ENCODE assay signal across 10 mouse cellular contexts in the genomic region with DNA sequence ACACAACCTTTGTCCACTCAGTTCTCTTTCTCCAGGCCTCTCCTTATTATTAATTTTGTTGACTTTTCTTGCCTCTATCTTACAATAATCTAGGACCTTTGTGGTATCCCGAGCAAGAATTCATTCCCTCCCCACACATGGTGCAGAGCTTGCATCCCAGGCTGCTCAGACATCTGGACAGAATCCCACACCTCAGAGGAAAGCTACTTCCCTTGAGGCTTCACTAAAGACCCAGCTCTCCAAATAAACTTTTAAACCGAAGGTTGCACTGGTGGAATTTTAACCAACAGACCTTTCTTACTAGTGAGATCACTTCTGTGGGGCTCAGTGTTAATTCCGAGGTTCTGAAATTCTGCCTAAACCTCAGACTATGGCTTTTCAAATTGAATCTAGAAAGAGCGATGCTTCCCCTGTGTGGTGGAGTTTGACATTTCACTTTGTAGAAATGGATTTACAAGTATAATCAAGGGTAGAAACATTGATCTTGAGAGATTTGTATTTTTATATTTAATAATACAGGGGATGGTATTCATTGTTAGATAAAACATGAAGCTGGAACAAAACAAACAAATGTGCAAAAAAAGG.
DNase-seq lines count a peak whose midpoint lies in the region; ATAC-seq and TF ChIP-seq lines count a peak whose summit lies in the region.
"Had no signal": no experiment of that assay in that cellular context is flagged by ENCODE, and none has a peak within 500 bp of the region (broad histone marks: within the 10 kb centered on the region; RNA-seq: fewer than 3 reads in every experiment).

No protein-coding gene starts in this region.

- ATAC-seq in forebrain, embryonic 14.5 days = 0 out of 2 replicates have a peak, but pooled peaks have one; percentile 40
- no peak for ATAC-seq in forebrain, embryonic 12.5 days (ENCODE audit: low FRiP score)
- peak; percentile 71 for ATAC-seq in hindbrain, postnatal 0 days

- H3K4me1 ChIP-seq in forebrain, embryonic 14.5 days (ENCODE audit: control insufficient read depth, insufficient read depth, low read length) = no peaks in the 10 kb centered on the region
- H3K4me1 ChIP-seq in forebrain, embryonic 12.5 days = no peaks in the 10 kb centered on the region
- H3K4me1 ChIP-seq in hindbrain, postnatal 0 days (ENCODE audit: insufficient read depth, low read length) = no peaks in the 10 kb centered on the region

- no peak overlapping the region for H3K27ac ChIP-seq in forebrain, embryonic 14.5 days (ENCODE audit: low read depth, low read length)
- H3K27ac ChIP-seq in forebrain, embryonic 12.5 days = no peak overlapping the region
- no peak overlapping the region for H3K27ac ChIP-seq in hindbrain, postnatal 0 days

- H3K4me2 ChIP-seq in forebrain, embryonic 14.5 days (ENCODE audit: low read length) = no peak overlapping the region
- no peak overlapping the region for H3K4me2 ChIP-seq in forebrain, embryonic 12.5 days
- H3K4me2 ChIP-seq in hindbrain, postnatal 0 days (ENCODE audit: low read depth, low read length) = no peak overlapping the region

- no peaks in the 10 kb centered on the region for H3K36me3 ChIP-seq in forebrain, embryonic 14.5 days (ENCODE audit: control insufficient read depth, insufficient read depth, low read length)
- no peaks in the 10 kb centered on the region for H3K36me3 ChIP-seq in forebrain, embryonic 12.5 days (replicated peaks)
- H3K36me3 ChIP-seq in hindbrain, postnatal 0 days (ENCODE audit: insufficient read depth, low read length) = no peaks in the 10 kb centered on the region
- H3K36me3 ChIP-seq: G1E had no signal

- intact Hi-C loops in left cerebral cortex, postnatal 14 days (cut with DNase I) = loop anchor here (1.0 to 2.0 kb wide), 2 partner anchors 578 to 743 kb away; no protein-coding TSS in a partner anchor
- intact Hi-C loops in gastrocnemius, postnatal 14 days (cut with DNase I; ENCODE audit: low total_unique reads) = no loop called here

- no peak overlapping the region for H3K9ac ChIP-seq in forebrain, embryonic 14.5 days (ENCODE audit: low read length)
- no peak overlapping the region for H3K9ac ChIP-seq in forebrain, embryonic 12.5 days
- H3K9ac ChIP-seq in hindbrain, postnatal 0 days (replicated peaks; ENCODE audit: low read length) = no peak overlapping the region

- WGBS in forebrain, embryonic 14.5 days = 71% methylated on average over 4 of the region's 4 CpGs
- 79% methylated on average over 4 of the region's 4 CpGs for WGBS in forebrain, embryonic 12.5 days
- 64% methylated on average over 4 of the region's 4 CpGs for WGBS in hindbrain, postnatal 0 days

- DNase-seq in forebrain, embryonic 14.5 days (ENCODE audit: low spot score) = peak; percentile 36
- peak; percentile 61 to 67 for DNase-seq in left cerebral cortex, postnatal 14 days (ENCODE audit: low spot score in 2 of 2)
- no peak for DNase-seq in left cerebral cortex, adult 11 months (ENCODE audit: low spot score)
- peak; percentile 70 for DNase-seq in NIH3T3 (ENCODE audit: low read depth)
- DNase-seq in hindbrain, postnatal 0 days (ENCODE audit: low spot score) = peak; percentile 81
- no peak for DNase-seq in adrenal gland, adult 2 months
- DNase-seq in gastrocnemius, postnatal 14 days = no peak
- DNase-seq: spleen, adult 18-20 months had no signal

- no peak overlapping the region for H3K4me3 ChIP-seq in forebrain, embryonic 14.5 days (ENCODE audit: low read depth, low read length)
- H3K4me3 ChIP-seq in forebrain, embryonic 12.5 days (replicated peaks) = no peak overlapping the region
- no peak overlapping the region for H3K4me3 ChIP-seq in hindbrain, postnatal 0 days (ENCODE audit: low read length)

- TF ChIP-seq CTCF in hindbrain, postnatal 0 days (IDR thresholded peaks at IDR 0.05; ENCODE audit: low read depth) = peak; percentile 72

- no peaks in the 10 kb centered on the region for H3K27me3 ChIP-seq in forebrain, embryonic 14.5 days (replicated peaks; ENCODE audit: control insufficient read depth, insufficient read depth, low read length)
- no peaks in the 10 kb centered on the region; the same call in 1 of the 2 replicates for H3K27me3 ChIP-seq in forebrain, embryonic 12.5 days
- H3K27me3 ChIP-seq in hindbrain, postnatal 0 days (ENCODE audit: insufficient read depth, low read length) = no peaks in the 10 kb centered on the region

- no peaks in the 10 kb centered on the region for H3K9me3 ChIP-seq in forebrain, embryonic 14.5 days (replicated peaks; ENCODE audit: control insufficient read depth, low read length)
- no peaks in the 10 kb centered on the region for H3K9me3 ChIP-seq in forebrain, embryonic 12.5 days
- no peaks in the 10 kb centered on the region for H3K9me3 ChIP-seq in hindbrain, postnatal 0 days (ENCODE audit: low read length)
- H3K9me3 ChIP-seq: G1E had no signal

Comparison
In these comparisons a context has a peak if more than half of its experiments do, and no peak if none do; other contexts are left out.
1. DNase-seq: peak in forebrain, embryonic 14.5 days (single experiment), left cerebral cortex, postnatal 14 days (2 of 2), NIH3T3 (single experiment) and hindbrain, postnatal 0 days (single experiment); none in left cerebral cortex, adult 11 months (single experiment), adrenal gland, adult 2 months (single experiment) and gastrocnemius, postnatal 14 days (single experiment).